Mouse (Mus musculus): Measurements from ENCODE around the gene Syne3.
A peak's percentile ranks its signal among the peaks of the same experiment; 100 is the strongest.

Syne3 gene

DNA sequence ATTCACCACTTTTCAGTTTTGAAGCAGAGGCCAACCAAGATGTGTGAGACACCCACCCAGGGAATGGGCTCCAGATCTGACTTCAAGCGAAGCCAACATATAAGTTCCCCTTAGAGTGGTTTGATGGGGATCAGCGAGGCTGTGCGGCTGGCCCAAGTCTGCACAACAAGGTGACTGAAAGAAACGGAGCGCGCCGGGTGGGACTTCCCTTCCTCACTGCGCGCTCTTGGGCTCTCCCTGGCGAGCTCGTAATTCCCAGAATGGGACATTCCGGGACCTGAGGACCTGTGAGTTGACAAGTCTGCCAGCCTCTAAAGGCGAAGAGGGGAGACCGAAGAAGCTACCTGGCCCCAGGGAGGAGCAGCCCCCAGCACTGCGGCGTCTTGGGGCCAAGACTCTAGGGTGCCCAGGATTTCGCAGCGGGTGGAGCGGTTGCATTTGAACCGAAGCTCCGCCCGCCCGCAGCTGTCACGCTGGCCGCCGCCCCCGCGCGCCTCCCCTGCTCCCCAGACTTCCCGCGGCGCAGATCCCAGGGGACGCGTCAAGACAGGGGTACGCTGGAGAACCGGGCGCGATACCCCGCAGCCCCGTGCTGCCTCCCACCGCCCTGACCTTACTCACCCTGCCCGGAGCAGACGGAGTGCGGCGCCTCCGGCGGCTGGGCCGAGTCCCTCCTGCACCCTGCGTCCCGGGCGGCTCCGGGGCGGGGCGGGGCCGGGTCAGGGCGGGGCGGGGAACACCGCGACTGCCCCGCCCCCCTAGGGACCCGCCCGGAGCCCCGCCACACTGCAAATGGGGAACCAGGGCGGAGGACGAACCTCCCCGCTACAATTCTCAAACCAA is at the start of gene Syne3:
Gene Syne3, minus strand, starts transcription at position 440 of the 843 bp plus-strand sequence.
- peak; percentile 84 for DNase-seq (ENCODE audit: low read depth, low spot score)
- H3K27me3 ChIP-seq (ENCODE audit: control insufficient read depth, insufficient read depth, low read length, poor library complexity, severe bottlenecking), result no peaks in the 10 kb centered on the region
- H3K36me3 ChIP-seq (ENCODE audit: control insufficient read depth, insufficient read depth, low read length, poor library complexity, severe bottlenecking), result no peaks in the 10 kb centered on the region

DNA sequence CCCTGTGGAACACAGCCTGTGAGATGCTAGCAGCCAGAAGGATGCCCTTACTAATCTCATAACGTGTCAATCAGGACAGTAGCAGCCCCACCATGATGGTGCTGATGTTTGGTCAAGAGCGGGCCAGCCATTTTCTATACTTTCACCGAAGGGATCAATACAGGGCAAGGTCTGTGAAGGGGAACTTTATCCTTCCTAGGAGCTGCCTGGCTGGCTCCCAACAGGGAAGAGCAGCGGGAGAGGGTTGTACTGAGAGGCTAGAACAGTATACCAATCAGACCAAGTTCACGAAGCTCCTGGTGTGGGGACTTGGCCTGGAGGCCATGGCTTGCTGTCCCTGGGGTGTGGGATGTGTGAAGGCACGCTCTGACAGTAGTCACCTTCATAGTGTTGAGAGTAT is 45.7 kb upstream of the Syne3 start:
- DNase-seq (ENCODE audit: low read depth, low spot score), result no peak
- Histone ChIP-seq H3K36me3 (ENCODE audit: control insufficient read depth, insufficient read depth, low read length, poor library complexity, severe bottlenecking) (no peaks in the 10 kb centered on the region), H3K27me3 (ENCODE audit: control insufficient read depth, insufficient read depth, low read length, poor library complexity, severe bottlenecking) (no peaks in the 10 kb centered on the region)

DNA sequence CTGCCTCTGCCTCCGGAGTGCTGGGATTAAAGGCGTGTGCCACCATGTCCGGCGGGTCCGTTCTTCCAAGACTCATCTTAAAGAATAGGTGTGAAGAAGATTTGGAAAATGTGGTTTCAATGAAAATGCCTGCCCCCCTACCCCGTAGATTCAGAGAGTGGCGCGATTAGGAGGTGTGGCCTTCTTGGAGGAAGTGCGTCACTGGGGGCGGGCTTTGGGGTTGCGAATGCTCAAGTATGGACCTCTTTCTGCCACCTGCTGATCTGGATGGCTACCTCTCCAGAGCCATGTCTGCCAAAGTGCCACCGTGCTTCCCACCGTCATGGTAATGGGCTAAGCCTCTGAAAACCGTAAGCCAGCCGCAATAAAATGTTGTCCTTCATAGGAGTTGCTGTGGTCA is 44.4 kb upstream of the Syne3 start:
- Histone ChIP-seq H3K36me3 (ENCODE audit: control insufficient read depth, insufficient read depth, low read length, poor library complexity, severe bottlenecking) (no peaks in the 10 kb centered on the region), H3K27me3 (ENCODE audit: control insufficient read depth, insufficient read depth, low read length, poor library complexity, severe bottlenecking) (no peaks in the 10 kb centered on the region)
- no peak for DNase-seq (ENCODE audit: low read depth, low spot score)

DNA sequence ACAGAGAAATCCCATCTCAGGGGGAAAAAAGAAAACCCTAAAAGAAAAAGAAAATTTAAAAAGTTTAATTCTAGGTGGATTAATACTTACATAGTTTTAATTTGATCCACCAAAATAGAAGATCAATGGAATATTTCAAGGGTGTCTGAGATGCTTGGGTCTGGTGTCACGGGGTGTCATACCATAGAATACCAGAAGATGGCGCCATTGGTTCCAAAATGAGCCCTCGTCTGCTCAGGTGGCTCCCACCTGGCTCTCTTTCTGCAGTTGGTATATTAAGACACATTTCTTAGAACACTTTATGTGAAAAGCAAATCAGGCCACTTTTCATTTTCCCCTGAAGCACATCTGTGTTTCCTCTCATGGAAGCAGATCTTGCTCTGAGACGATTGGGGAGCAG is 41.3 kb upstream of the Syne3 start:
- peak; percentile 73 for DNase-seq (ENCODE audit: low read depth, low spot score)
- H3K27me3 ChIP-seq (ENCODE audit: control insufficient read depth, insufficient read depth, low read length, poor library complexity, severe bottlenecking), result no peaks in the 10 kb centered on the region
- H3K36me3 ChIP-seq (ENCODE audit: control insufficient read depth, insufficient read depth, low read length, poor library complexity, severe bottlenecking), result no peaks in the 10 kb centered on the region

DNA sequence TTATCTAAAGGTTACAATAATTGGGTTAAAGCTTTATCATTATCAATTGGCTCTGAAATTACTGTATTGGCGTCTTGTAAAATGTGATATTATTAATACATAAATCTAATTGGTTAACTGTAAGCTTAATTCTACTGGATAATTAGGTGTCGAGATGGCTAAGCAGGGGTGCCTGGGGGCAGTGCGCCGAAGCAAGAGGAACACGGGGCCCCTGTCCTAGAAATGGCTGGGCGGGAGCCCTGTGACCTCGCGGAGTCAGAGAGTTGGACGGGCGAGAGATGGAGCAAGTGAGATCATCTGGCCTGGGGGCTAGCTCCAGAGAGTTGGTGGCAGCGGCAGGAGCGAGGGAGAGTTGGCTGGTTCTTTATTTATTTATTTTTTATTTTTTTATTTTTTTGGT is 40.2 kb upstream of the Syne3 start:
- no peak for DNase-seq (ENCODE audit: low read depth, low spot score)
- Histone ChIP-seq H3K36me3 (ENCODE audit: control insufficient read depth, insufficient read depth, low read length, poor library complexity, severe bottlenecking) (no peaks in the 10 kb centered on the region), H3K27me3 (ENCODE audit: control insufficient read depth, insufficient read depth, low read length, poor library complexity, severe bottlenecking) (no peaks in the 10 kb centered on the region)

DNA sequence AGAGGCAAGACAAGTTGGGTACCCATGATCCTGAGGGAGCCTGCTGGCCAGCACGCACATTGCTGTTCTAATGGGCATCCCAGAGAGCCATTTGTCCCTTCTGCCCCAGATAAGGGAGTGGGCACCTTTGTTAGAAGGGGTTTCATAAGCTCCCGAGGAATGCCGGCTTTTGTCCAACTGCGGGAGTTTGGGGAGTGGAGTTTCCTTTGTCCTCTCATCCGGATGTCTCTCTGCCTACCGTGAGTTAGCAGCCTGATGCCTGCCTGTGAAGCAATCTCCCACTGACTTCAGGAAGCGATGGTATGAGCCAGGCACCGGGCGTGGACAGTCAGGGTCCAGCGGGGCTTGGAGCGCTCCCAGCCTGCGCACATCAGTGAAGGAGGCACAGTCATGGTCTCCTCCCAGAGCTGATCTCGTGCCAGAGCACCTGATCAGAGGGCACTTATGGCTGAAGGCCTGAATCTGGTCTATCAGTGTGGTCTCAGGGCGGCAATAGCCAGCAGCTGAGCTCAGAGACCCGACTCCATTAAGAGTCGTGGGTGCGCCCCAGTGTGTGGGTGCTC is 38.8 kb upstream of the Syne3 start:
- DNase-seq (ENCODE audit: low read depth, low spot score), result no peak
- no peaks in the 10 kb centered on the region for H3K36me3 ChIP-seq (ENCODE audit: control insufficient read depth, insufficient read depth, low read length, poor library complexity, severe bottlenecking)
- no peaks in the 10 kb centered on the region for H3K27me3 ChIP-seq (ENCODE audit: control insufficient read depth, insufficient read depth, low read length, poor library complexity, severe bottlenecking)

DNA sequence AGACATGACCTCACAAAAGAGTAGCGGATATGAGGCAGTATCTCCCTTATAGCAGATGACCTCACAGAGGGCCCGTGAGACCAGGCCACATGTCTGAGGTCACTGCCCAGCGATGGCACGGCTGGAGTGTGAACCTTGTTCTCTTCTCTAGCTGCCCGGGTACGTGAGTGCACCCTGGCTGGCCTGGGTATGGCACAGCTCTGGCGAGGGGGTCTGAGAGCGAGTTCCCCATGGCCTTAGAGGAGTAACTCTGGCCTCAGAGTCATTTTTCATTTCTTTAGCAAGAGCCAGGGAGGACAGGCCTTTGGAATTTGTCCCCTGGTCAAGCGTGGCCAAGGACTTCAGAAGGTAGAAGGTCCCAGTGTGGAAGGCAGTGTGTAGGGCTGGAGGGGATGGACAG is 35.2 kb upstream of the Syne3 start:
- no peak for DNase-seq (ENCODE audit: low read depth, low spot score)
- Histone ChIP-seq H3K36me3 (ENCODE audit: control insufficient read depth, insufficient read depth, low read length, poor library complexity, severe bottlenecking) (peaks cover 1% of the 10 kb centered on the region; the same call in 1 of the 2 replicates), H3K27me3 (ENCODE audit: control insufficient read depth, insufficient read depth, low read length, poor library complexity, severe bottlenecking) (no peaks in the 10 kb centered on the region)

DNA sequence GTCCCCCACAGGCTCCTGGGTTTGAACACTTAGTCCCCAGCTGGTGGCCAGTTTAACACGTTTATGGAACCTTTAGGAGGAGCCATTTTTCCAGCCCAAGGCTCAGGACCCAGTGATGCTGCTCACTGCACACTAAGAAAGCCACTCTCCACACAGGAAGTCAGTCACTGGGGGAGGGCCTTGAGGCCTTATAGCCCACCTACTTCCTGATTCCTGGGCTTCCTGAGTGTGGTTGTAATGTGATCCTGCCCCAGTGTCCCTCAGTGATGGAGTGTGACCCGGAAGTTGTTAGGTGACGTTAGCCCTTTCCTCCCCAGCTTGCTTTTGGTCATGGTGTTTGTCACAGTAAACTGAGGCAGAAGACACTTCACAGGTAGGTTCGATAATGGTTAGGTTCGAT is 33.5 kb upstream of the Syne3 start:
- no peak for DNase-seq (ENCODE audit: low read depth, low spot score)
- Histone ChIP-seq H3K36me3 (ENCODE audit: control insufficient read depth, insufficient read depth, low read length, poor library complexity, severe bottlenecking) (peaks cover 1% of the 10 kb centered on the region; the same call in 1 of the 2 replicates), H3K27me3 (ENCODE audit: control insufficient read depth, insufficient read depth, low read length, poor library complexity, severe bottlenecking) (no peaks in the 10 kb centered on the region)

DNA sequence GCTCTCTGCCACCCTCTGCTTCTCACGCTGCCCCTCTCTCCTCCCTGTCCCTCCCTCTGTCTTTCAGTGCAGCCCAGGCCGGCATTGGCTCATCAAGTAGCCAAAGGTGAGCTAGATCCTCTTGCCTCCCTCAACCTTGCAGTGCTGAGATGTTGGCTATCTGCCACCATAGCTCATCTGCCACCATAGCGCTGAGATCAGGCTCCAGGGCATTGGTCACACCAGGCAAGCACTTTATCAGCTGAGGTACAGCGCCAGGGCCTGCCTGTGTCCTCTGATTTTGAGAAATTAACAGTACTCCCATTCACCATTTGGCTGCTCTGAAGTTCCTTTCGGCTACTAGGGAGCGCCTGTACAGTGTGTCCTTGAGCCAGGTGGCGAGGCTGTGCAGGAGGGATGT is 31.3 kb upstream of the Syne3 start:
- H3K36me3 ChIP-seq (ENCODE audit: control insufficient read depth, insufficient read depth, low read length, poor library complexity, severe bottlenecking), result peaks cover 1% of the 10 kb centered on the region; the same call in 1 of the 2 replicates
- DNase-seq (ENCODE audit: low read depth, low spot score), result no peak
- no peaks in the 10 kb centered on the region for H3K27me3 ChIP-seq (ENCODE audit: control insufficient read depth, insufficient read depth, low read length, poor library complexity, severe bottlenecking)

DNA sequence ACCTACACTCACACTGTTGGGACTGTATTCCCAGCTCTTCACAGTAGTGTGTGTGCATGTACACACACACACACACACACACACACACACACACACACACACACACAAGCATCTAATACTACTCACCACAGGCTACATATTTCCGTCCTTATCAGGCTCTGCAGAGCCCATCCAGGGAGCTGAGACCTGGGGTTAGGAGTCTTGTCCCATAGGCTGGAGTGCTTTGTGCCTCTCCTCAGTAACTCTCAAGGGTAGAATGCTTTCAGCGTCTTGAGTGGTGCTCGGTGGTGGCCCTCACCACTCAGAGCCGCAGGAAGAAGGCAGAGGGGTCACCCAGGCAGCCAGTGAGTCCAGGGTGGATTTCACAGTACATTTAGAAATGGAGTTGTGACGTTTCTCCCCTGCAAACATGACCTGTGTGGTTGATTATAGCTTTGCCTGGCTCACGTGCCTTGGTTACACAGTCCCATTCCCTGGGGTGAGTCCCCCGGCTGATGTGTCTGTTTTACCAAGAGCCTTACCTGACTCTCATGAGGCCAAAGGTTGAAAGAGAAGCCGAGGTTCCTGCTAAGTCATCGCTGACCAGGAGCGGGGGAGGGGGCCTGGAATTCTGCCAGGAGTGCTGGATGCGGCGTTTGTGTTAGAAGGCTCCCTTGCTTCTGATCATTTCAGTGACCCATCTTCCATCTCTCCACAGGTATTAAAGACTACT is 30.1 kb upstream of the Syne3 start:
- H3K36me3 ChIP-seq (ENCODE audit: control insufficient read depth, insufficient read depth, low read length, poor library complexity, severe bottlenecking), result peaks cover 1% of the 10 kb centered on the region; the same call in 1 of the 2 replicates
- H3K27me3 ChIP-seq (ENCODE audit: control insufficient read depth, insufficient read depth, low read length, poor library complexity, severe bottlenecking), result no peaks in the 10 kb centered on the region
- no peak for DNase-seq (ENCODE audit: low read depth, low spot score)

DNA sequence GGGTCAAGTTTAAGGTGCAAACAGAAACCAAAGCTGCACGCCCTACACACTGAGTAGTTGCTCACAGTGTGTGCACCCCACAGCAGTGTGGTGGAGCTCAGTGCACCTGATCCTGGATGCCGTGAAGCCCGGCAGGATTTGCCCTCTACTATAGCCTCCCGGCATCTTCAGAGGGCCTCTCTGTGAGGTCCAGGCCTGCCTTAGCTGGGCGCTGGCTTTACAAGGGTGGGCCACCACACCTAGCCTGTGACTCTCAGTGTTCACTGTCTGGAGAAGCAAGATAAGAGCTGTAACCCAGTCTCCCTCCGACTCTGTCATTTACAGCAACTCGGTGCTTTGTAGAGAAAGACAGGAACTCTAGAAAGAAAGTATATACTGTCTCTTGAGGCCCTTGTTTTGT is 29.3 kb upstream of the Syne3 start:
- Histone ChIP-seq H3K27me3 (ENCODE audit: control insufficient read depth, insufficient read depth, low read length, poor library complexity, severe bottlenecking) (no peaks in the 10 kb centered on the region), H3K36me3 (ENCODE audit: control insufficient read depth, insufficient read depth, low read length, poor library complexity, severe bottlenecking) (peaks cover 1% of the 10 kb centered on the region; the same call in 1 of the 2 replicates)
- no peak for DNase-seq (ENCODE audit: low read depth, low spot score)

DNA sequence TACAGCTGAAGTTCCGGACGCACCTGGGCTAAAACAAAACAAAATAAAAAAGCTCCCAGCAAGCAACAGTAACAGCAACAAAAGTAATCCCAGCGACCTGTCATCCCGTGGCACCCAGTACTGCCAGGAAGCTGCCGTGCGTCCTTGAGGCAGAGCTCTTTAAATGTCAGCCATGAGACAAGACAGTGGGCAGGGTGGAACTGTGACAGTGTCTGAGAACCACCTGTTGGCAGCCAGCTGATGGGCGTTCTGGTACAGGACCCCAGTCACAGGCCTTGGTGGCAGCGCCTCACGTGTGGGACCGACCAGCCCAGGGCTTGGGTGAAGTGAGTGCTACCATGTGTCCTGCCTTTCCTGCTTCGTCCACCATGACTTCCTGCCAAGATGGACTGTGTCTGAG is 28.6 kb upstream of the Syne3 start:
- no peak for DNase-seq (ENCODE audit: low read depth, low spot score)
- H3K36me3 ChIP-seq (ENCODE audit: control insufficient read depth, insufficient read depth, low read length, poor library complexity, severe bottlenecking), result peaks cover 1% of the 10 kb centered on the region; the same call in 1 of the 2 replicates
- no peaks in the 10 kb centered on the region for H3K27me3 ChIP-seq (ENCODE audit: control insufficient read depth, insufficient read depth, low read length, poor library complexity, severe bottlenecking)

DNA sequence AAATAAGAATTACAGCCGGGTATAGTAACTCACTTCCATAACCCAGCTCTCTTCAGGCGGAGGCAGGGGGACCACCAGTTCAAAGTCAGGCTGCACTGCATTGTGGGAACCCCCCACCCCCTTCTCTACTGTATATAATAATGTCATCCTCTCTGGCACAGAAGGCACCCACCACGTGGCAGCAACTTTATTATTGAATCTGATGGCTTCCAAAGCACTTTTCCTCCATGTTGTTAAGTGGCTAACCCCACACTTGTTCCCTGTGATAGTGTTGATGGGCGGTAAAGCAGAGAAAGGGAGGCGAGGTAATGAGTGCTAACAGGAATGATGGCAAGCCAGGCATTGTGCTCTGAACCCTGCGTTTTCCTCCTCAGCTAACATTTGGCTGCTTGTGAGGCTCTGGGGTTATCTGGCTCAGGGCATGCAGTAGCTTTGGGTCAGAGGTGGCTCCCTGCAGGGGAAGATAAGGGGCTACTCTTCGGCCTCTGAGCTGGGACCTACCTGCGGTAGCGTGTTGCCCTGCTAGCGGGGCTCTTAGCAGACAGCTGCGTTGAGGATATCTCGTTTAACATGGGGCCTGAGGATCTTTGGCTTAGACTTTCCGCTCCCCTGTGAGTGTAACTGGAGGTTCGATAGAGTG is 24.6 kb upstream of the Syne3 start:
- no peak for DNase-seq (ENCODE audit: low read depth, low spot score)
- Histone ChIP-seq H3K27me3 (ENCODE audit: control insufficient read depth, insufficient read depth, low read length, poor library complexity, severe bottlenecking) (no peaks in the 10 kb centered on the region), H3K36me3 (ENCODE audit: control insufficient read depth, insufficient read depth, low read length, poor library complexity, severe bottlenecking) (peaks cover 3% of the 10 kb centered on the region)

DNA sequence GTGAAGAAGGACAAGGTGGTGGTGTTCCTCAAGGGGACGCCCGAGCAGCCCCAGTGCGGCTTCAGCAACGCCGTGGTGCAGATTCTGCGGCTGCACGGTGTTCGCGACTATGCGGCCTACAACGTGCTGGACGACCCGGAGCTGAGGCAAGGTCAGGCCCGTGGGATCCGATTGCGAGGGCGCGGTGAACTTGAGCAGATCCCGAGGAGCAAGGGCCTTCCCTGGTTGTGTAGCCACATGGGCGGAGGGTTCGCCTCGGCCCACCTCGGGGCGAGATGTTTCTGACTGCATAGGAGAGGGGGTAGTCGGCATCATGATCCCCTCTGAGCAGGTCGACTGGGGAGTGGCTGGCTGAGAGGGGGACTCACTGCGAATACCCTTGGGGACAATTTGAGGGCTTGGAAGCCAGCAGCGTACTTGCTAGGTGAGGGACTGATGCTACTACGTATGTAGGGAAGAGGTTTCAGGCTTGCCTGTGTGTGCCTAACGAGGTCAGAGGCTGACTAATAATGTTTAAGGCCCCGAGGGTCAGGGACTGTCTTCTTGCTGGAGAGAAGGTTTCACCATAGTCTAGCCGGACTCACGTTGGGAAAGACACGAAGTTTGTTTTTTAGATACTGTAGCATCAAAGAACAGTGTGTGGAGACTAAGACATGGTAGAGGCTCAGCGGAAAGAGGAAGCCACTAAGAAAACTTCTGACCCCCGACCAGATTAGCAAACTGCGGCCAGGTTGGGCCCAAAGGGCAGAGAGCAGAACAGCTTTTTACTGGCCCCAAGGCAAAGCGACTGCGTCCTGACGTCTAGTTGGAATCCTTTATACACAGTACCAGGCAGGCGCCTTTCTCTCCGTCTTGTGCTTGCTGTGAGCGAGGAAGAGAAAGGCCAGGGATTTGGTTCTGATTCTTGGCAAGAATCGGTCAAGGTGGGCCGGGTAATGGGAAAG is 23.5 kb upstream of the Syne3 start:
- no peaks in the 10 kb centered on the region for H3K27me3 ChIP-seq (ENCODE audit: control insufficient read depth, insufficient read depth, low read length, poor library complexity, severe bottlenecking)

More for the DNA sequence above, 23.5 kb upstream of the Syne3 start:
- peaks cover 3% of the 10 kb centered on the region for H3K36me3 ChIP-seq (ENCODE audit: control insufficient read depth, insufficient read depth, low read length, poor library complexity, severe bottlenecking)
- DNase-seq (ENCODE audit: low read depth, low spot score), result peak; percentile 22
